Mouse (Mus musculus): ENCODE results near the gene Zbtb25. TPM values are rescaled to one million over a fixed set of nuclear protein-coding genes. Genes with fewer than 3 reads are reported as not detected.

Gene Zbtb25
- total and polyA plus RNA-seq, 3 experiments, result 5.5 to 12.3 TPM; not detected in 1

GRCm38 (mm10) chr12:76368201-76368789, 1.1 kb downstream of the Zbtb25 start:
- Histone ChIP-seq H3K79me2 (ENCODE audit: control insufficient read depth, insufficient read depth, low read length, poor library complexity) (peaks cover 76% of the 10 kb centered on the region), H3K4me1 (ENCODE audit: control insufficient read depth in 1 of 2, insufficient read depth in 2 of 2, low read length in 2 of 2) (peaks cover 22 to 38% of the 10 kb centered on the region in 2 experiments), H3K36me3 (ENCODE audit: control insufficient read depth in 1 of 2, insufficient read depth in 2 of 2, low read length in 2 of 2) (peaks cover 0 to 40% of the 10 kb centered on the region in 2 experiments; a peak in 2 of 4 replicates), H3K9ac (ENCODE audit: control insufficient read depth, low read depth, low read length, poor library complexity, severe bottlenecking) (peak overlapping the region; percentile 100), H3K27ac (ENCODE audit: control insufficient read depth, low read depth, low read length) (peak overlapping the region; percentile 97), H3K4me3 (ENCODE audit: control insufficient read depth in 1 of 2, insufficient read depth in 1 of 2, low read depth in 2 of 2, low read length in 2 of 2) (peak overlapping the region; percentile 67 to 87), H3K9me3 (replicated peaks; ENCODE audit: insufficient read depth, low read length) (no peaks in the 10 kb centered on the region), H3K27me3 (ENCODE audit: control insufficient read depth in 1 of 2, insufficient read depth in 2 of 2, low read length in 2 of 2) (no peaks in the 10 kb centered on the region)
- DNase-seq (ENCODE audit: low read depth, low spot score), result peak; percentile 72
- TF ChIP-seq TAL1 (IDR thresholded peaks at IDR 0.05; ENCODE audit: low read length) (no peak), GABPA (IDR thresholded peaks at IDR 0.05; ENCODE audit: low read depth, low read length) (no peak), MAX (IDR thresholded peaks at IDR 0.05; ENCODE audit: low read length) (peak; percentile 82), MYB (IDR thresholded peaks at IDR 0.05; ENCODE audit: low read depth, low read length) (no peak), JUND (IDR thresholded peaks at IDR 0.05; ENCODE audit: low read depth, low read length) (no peak), ZMIZ1 (IDR thresholded peaks at IDR 0.05; ENCODE audit: low read depth, low read length) (no peak), SMC3 (IDR thresholded peaks at IDR 0.05; ENCODE audit: low read depth, low read length) (no peak), USF2 (IDR thresholded peaks at IDR 0.05; ENCODE audit: borderline replicate concordance in 1 of 2, insufficient read depth in 1 of 2, low read depth in 1 of 2, low read length in 2 of 2) (no peak), TBP (IDR thresholded peaks at IDR 0.05; ENCODE audit: low read depth, low read length) (no peak), EP300 (IDR thresholded peaks at IDR 0.05; ENCODE audit: low read depth in 1 of 2, low read length in 2 of 2) (peak; percentile 29; a peak in 1 of 4 replicates), RCOR1 (IDR thresholded peaks at IDR 0.05; ENCODE audit: low read depth, low read length) (no peak), CHD1 (IDR thresholded peaks at IDR 0.05; ENCODE audit: low read depth, low read length) (no peak), ETS1 (IDR thresholded peaks at IDR 0.05; ENCODE audit: low read depth, low read length) (no peak), HCFC1 (IDR thresholded peaks at IDR 0.05; ENCODE audit: low read depth, low read length) (peak; percentile 17; the same call in 1 of the 2 replicates), TCF12 (IDR thresholded peaks at IDR 0.05; ENCODE audit: low read depth, low read length) (no peak), GATA1 (IDR thresholded peaks at IDR 0.05; ENCODE audit: low read depth, low read length) (no peak), MYC (IDR thresholded peaks at IDR 0.05; ENCODE audit: low read depth, low read length) (peak; percentile 79), CHD2 (IDR thresholded peaks at IDR 0.05; ENCODE audit: low read length) (no peak), USF1 (IDR thresholded peaks at IDR 0.05; ENCODE audit: low read depth, low read length) (peak; percentile 61), BHLHE40 (IDR thresholded peaks at IDR 0.05; ENCODE audit: borderline replicate concordance, low read depth, low read length) (no peak), POLR2AphosphoS5 (IDR thresholded peaks at IDR 0.05; ENCODE audit: borderline replicate concordance, low read depth, low read length) (no peak), ELF1 (IDR thresholded peaks at IDR 0.05; ENCODE audit: low read depth, low read length) (no peak), SIN3A (IDR thresholded peaks at IDR 0.05; ENCODE audit: low read length) (no peak; the same call in 1 of the 2 replicates), RAD21 (IDR thresholded peaks at IDR 0.05; ENCODE audit: low read depth, low read length) (no peak), NELFE (IDR thresholded peaks at IDR 0.05; ENCODE audit: low read depth, low read length) (peak; percentile 5; the same call in 1 of the 2 replicates), NRF1 (IDR thresholded peaks at IDR 0.05; ENCODE audit: insufficient read depth, low read depth, low read length, poor library complexity, severe bottlenecking) (no peak), UBTF (IDR thresholded peaks at IDR 0.05; ENCODE audit: borderline replicate concordance, insufficient read depth, low read depth, low read length) (no peak), POLR2AphosphoS2 (IDR thresholded peaks at IDR 0.05; ENCODE audit: low read length) (no peak; the same call in 1 of the 2 replicates), CTCF (IDR thresholded peaks at IDR 0.05 in 2 of 3, conservative IDR thresholded peaks at IDR 0.05 in 1 of 3; ENCODE audit: control insufficient read depth in 1 of 3, insufficient read depth in 1 of 3, low read depth in 2 of 3, low read length in 3 of 3, poor library complexity in 1 of 3, severe bottlenecking in 1 of 3) (no peak), MEF2A (IDR thresholded peaks at IDR 0.05; ENCODE audit: extremely low read depth, insufficient replicate concordance, low read depth, low read length, poor library complexity, severe bottlenecking) (no peak), MAFK (IDR thresholded peaks at IDR 0.05; ENCODE audit: borderline replicate concordance, low read depth, low read length) (no peak), MXI1 (IDR thresholded peaks at IDR 0.05; ENCODE audit: low read depth, low read length) (peak; percentile 83), ZKSCAN1 (IDR thresholded peaks at IDR 0.05; ENCODE audit: low read depth, low read length) (no peak), POLR2A (IDR thresholded peaks at IDR 0.05; ENCODE audit: control insufficient read depth in 1 of 2, insufficient read depth in 1 of 2, low read depth in 1 of 2, low read length in 2 of 2, poor library complexity in 1 of 2) (no peak; a peak in 1 of 4 replicates), ZNF384 (IDR thresholded peaks at IDR 0.05; ENCODE audit: low read depth, low read length) (no peak), E2F4 (IDR thresholded peaks at IDR 0.05; ENCODE audit: borderline replicate concordance, low read depth, low read length) (no peak), MAZ (IDR thresholded peaks at IDR 0.05; ENCODE audit: low read depth, low read length) (peak; percentile 42; the same call in 1 of the 2 replicates)
